Mouse (Mus musculus) embryo, embryonic 11 days (tissue): ENCODE results near the gene Naaladl2.
A peak's percentile ranks its signal among the peaks of the same experiment; 100 is the strongest.

ENCODE experiments used
- DNase-seq: peaks from one replicate; pipeline ENCODE4 v3.0.0-alpha.2; 2015

Naaladl2 gene

GRCm38 (mm10) chr3:24938507-24939182 is 205.4 kb downstream of the Naaladl2 start:
- no peak for DNase-seq

- DNase-seq = peak; percentile 2
These were observed 222.2 kb downstream of the Naaladl2 start for GRCm38 (mm10) chr3:24921811-24922210.

- peak; percentile 11 for DNase-seq
These were observed 222.7 kb downstream of the Naaladl2 start for GRCm38 (mm10) chr3:24921401-24921800.

GRCm38 (mm10) chr3:24905425-24905960 is 238.6 kb downstream of the Naaladl2 start:
- no peak for DNase-seq

GRCm38 (mm10) chr3:24888801-24889200 is 255.3 kb downstream of the Naaladl2 start:
- DNase-seq = no peak

GRCm38 (mm10) chr3:24872254-24872653 is 271.8 kb downstream of the Naaladl2 start:
- DNase-seq = no peak

- DNase-seq = no peak
These were observed 291.1 kb downstream of the Naaladl2 start for GRCm38 (mm10) chr3:24852936-24853335.

- DNase-seq = no peak
These were observed 347.3 kb downstream of the Naaladl2 start for GRCm38 (mm10) chr3:24796739-24797138.

- DNase-seq = no peak
These were observed 356.5 kb downstream of the Naaladl2 start for GRCm38 (mm10) chr3:24787451-24788148.

- no peak for DNase-seq
These were observed 360.0 kb downstream of the Naaladl2 start for GRCm38 (mm10) chr3:24784108-24784507.

GRCm38 (mm10) chr3:24783462-24783829 is 360.6 kb downstream of the Naaladl2 start:
- DNase-seq = peak; percentile 14

- DNase-seq = peak; percentile 7
These were observed 361.1 kb downstream of the Naaladl2 start for GRCm38 (mm10) chr3:24782784-24783461.

- DNase-seq = no peak
These were observed 362.4 kb downstream of the Naaladl2 start for GRCm38 (mm10) chr3:24781687-24782086.

- DNase-seq = peak; percentile 2
These were observed 365.6 kb downstream of the Naaladl2 start for GRCm38 (mm10) chr3:24778416-24778815.

- no peak for DNase-seq
These were observed 395.0 kb downstream of the Naaladl2 start for GRCm38 (mm10) chr3:24749055-24749454.

- DNase-seq = no peak
These were observed 396.7 kb downstream of the Naaladl2 start for GRCm38 (mm10) chr3:24747182-24747856.

- DNase-seq = no peak
These were observed 400.1 kb downstream of the Naaladl2 start for GRCm38 (mm10) chr3:24743946-24744345.

- DNase-seq = no peak
These were observed 424.8 kb downstream of the Naaladl2 start for GRCm38 (mm10) chr3:24719181-24719749.

GRCm38 (mm10) chr3:24714770-24715169 is 429.3 kb downstream of the Naaladl2 start:
- DNase-seq = no peak

GRCm38 (mm10) chr3:24705778-24706423 is 438.2 kb downstream of the Naaladl2 start:
- no peak for DNase-seq

- DNase-seq = no peak
These were observed 453.7 kb downstream of the Naaladl2 start for GRCm38 (mm10) chr3:24690162-24690915.
